Mouse (Mus musculus) lung, postnatal 0 days (tissue): ENCODE results near the gene Sod3.

Experiments used
- CTCF ChIP-seq: IDR thresholded peaks from 2 replicates; pipeline ENCODE4 v1.5.1; 2016; ENCODE audit warnings: antibody characterized with exemption, mild to moderate bottlenecking
- EP300 ChIP-seq: IDR thresholded peaks from 2 replicates; pipeline ENCODE4 v1.6.1; 2016; ENCODE audit warnings: antibody characterized with exemption, mild to moderate bottlenecking, control low read depth

DNA sequence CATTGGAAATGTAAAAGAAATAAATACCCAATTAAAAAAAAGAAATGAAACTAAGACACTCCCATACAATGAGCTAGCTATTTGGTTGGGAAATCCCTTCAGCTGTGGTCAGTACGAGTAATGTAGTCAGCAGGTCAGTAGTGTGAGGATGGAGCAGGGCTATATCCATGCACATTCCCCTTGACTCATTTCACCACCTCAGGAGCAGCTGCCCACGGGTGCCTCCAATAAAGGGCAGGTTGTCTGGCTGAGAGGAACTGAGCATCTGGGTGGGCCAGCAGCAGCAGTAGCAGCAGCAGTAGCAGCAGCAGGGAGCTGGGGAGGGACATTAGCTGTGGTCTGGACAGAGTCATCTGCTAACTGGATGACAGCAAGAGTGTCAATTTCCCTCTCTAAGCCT is 22.4 kb downstream of the Sod3 start:
- TF ChIP-seq CTCF (no peak), EP300 (no peak)
